In genomic region chr7:45644872-45645590, GRCm38 (mm10) we compare ENCODE assay signal across 9 mouse cellular contexts. TPM values are rescaled to one million over a fixed set of nuclear protein-coding genes. Genes with fewer than 3 reads are reported as not detected.
DNase-seq lines count a peak whose midpoint lies in the region; ATAC-seq and TF ChIP-seq lines count a peak whose summit lies in the region.
"Had no signal": no experiment of that assay in that cellular context is flagged by ENCODE, and none has a peak within 500 bp of the region (broad histone marks: within the 10 kb centered on the region; RNA-seq: fewer than 3 reads in every experiment).

No protein-coding gene starts in this region.

- H3K36me3 ChIP-seq in lung, embryonic 15.5 days: no peaks in the 10 kb centered on the region
- H3K36me3 ChIP-seq in intestine, postnatal 0 days (ENCODE audit: control insufficient read depth, insufficient read depth): no peaks in the 10 kb centered on the region
- H3K36me3 ChIP-seq in kidney, adult 2 months (ENCODE audit: control insufficient read depth, insufficient read depth, low read length): no peaks in the 10 kb centered on the region
- H3K36me3 ChIP-seq: liver, embryonic 15.5 days had no signal

- TF ChIP-seq POLR2A in olfactory bulb, adult 2 months (IDR thresholded peaks at IDR 0.05; ENCODE audit: insufficient read depth, low read depth, low read length): no peak
- no peak for TF ChIP-seq POLR2A in kidney, adult 2 months (IDR thresholded peaks at IDR 0.05; ENCODE audit: low read depth, low read length)

- WGBS in lung, embryonic 15.5 days: 68% methylated on average over 6 of the region's 6 CpGs
- WGBS in intestine, postnatal 0 days: 74% methylated on average over 6 of the region's 6 CpGs
- 66% methylated on average over 6 of the region's 6 CpGs for WGBS in olfactory bulb, adult 2 months
- WGBS in kidney, adult 2 months: 85% methylated on average over 6 of the region's 6 CpGs

- H3K27ac ChIP-seq in lung, embryonic 15.5 days: no peak overlapping the region
- H3K27ac ChIP-seq in intestine, postnatal 0 days (ENCODE audit: low read depth, low read length): no peak overlapping the region
- H3K27ac ChIP-seq in olfactory bulb, adult 2 months (ENCODE audit: insufficient read depth, low read depth, low read length): peak overlapping the region; percentile 57
- H3K27ac ChIP-seq in kidney, adult 2 months (ENCODE audit: insufficient read depth, low read depth, low read length): no peak overlapping the region
- H3K27ac ChIP-seq: liver, embryonic 15.5 days had no signal

- no peak for ATAC-seq in lung, embryonic 15.5 days (ENCODE audit: borderline replicate concordance, extremely low read depth, low FRiP score, low TSS enrichment)
- no peak for ATAC-seq in intestine, postnatal 0 days

- peak; percentile 69 for DNase-seq in cerebellum, adult 11-12 months
- no peak for DNase-seq in cerebellum, adult 8-10 months
- no peak for DNase-seq in lung, postnatal 14 days
- DNase-seq in liver: no peak
- DNase-seq in kidney, adult 2 months: no peak

- H3K4me1 ChIP-seq in lung, embryonic 15.5 days: peaks cover 44% of the 10 kb centered on the region
- H3K4me1 ChIP-seq in intestine, postnatal 0 days (replicated peaks; ENCODE audit: control insufficient read depth, insufficient read depth, low read length): no peaks in the 10 kb centered on the region
- H3K4me1 ChIP-seq in olfactory bulb, adult 2 months (ENCODE audit: control insufficient read depth, insufficient read depth, low read length): peaks cover 25% of the 10 kb centered on the region
- H3K4me1 ChIP-seq in kidney, adult 2 months (ENCODE audit: control insufficient read depth, insufficient read depth, low read length): no peaks in the 10 kb centered on the region

- no peak overlapping the region for H3K9ac ChIP-seq in lung, embryonic 15.5 days
- H3K9ac ChIP-seq in intestine, postnatal 0 days (ENCODE audit: low read depth, low read length): no peak overlapping the region
- H3K9ac ChIP-seq: liver, embryonic 15.5 days had no signal

- peak overlapping the region; percentile 84 for H3K4me2 ChIP-seq in lung, embryonic 15.5 days
- H3K4me2 ChIP-seq in intestine, postnatal 0 days (replicated peaks; ENCODE audit: low read depth): peak overlapping the region; percentile 56; the same call in 1 of the 2 replicates

- no peaks in the 10 kb centered on the region for H3K9me3 ChIP-seq in lung, embryonic 15.5 days
- H3K9me3 ChIP-seq in intestine, postnatal 0 days (ENCODE audit: control insufficient read depth): no peaks in the 10 kb centered on the region
- H3K9me3 ChIP-seq: liver, embryonic 15.5 days had no signal

- no peaks in the 10 kb centered on the region for H3K27me3 ChIP-seq in lung, embryonic 15.5 days
- peaks cover 33% of the 10 kb centered on the region; the same call in 1 of the 2 replicates for H3K27me3 ChIP-seq in intestine, postnatal 0 days (replicated peaks; ENCODE audit: control insufficient read depth, insufficient read depth, low read length)
- H3K27me3 ChIP-seq in kidney, adult 2 months (replicated peaks; ENCODE audit: control insufficient read depth, insufficient read depth, low read length): no peaks in the 10 kb centered on the region

- no peak for TF ChIP-seq CTCF in intestine, postnatal 0 days (IDR thresholded peaks at IDR 0.05; ENCODE audit: low read depth)
- TF ChIP-seq CTCF in olfactory bulb, adult 2 months (IDR thresholded peaks at IDR 0.05; ENCODE audit: insufficient read depth, low read depth, low read length): no peak
- no peak for TF ChIP-seq CTCF in kidney, adult 2 months (conservative IDR thresholded peaks at IDR 0.05; ENCODE audit: insufficient read depth, insufficient read length, low read depth, low read length)

- no peak overlapping the region for H3K4me3 ChIP-seq in lung, embryonic 15.5 days
- H3K4me3 ChIP-seq in intestine, postnatal 0 days (ENCODE audit: low read depth, low read length): no peak overlapping the region
- H3K4me3 ChIP-seq in olfactory bulb, adult 2 months (ENCODE audit: insufficient read depth, low read depth, low read length): peak overlapping the region; percentile 47
- no peak overlapping the region for H3K4me3 ChIP-seq in kidney, adult 2 months (ENCODE audit: insufficient read depth, low read depth, low read length)

RNA-seq across cellular contexts. Expression of gene Mamstr, which starts 5.3 kb away (rescaled TPM):
- 7.7 and 9.5 TPM in 2 replicates for polyA plus RNA-seq in lung, embryonic 15.5 days (2015; fragmentation: Nextera tagmentation; extraction: Ambion mirVana)
- 2.8 and 3.7 TPM in 2 replicates for polyA plus RNA-seq in intestine, postnatal 0 days (2015; fragmentation: Nextera tagmentation; extraction: Ambion mirVana)
- not detected in 2 replicates for polyA plus RNA-seq in olfactory bulb, adult 2 months (2012; ENCODE audit: insufficient read depth, insufficient read length, low replicate concordance, missing spikeins)
- 2.1 and 2.5 TPM in 2 replicates for polyA plus RNA-seq in kidney, adult 2 months (2012; rRNA removed)

RNA-seq across cellular contexts. Expression of gene Rasip1, which starts 17.7 kb away (rescaled TPM):
- polyA plus RNA-seq in lung, embryonic 15.5 days (2015; fragmentation: Nextera tagmentation; extraction: Ambion mirVana): 32.4 and 33.3 TPM in 2 replicates
- polyA plus RNA-seq in intestine, postnatal 0 days (2015; fragmentation: Nextera tagmentation; extraction: Ambion mirVana): 5.7 and 6.1 TPM in 2 replicates
- polyA plus RNA-seq in olfactory bulb, adult 2 months (2012; ENCODE audit: insufficient read depth, insufficient read length, low replicate concordance, missing spikeins): not detected in 2 replicates
- 19.9 and 20.4 TPM in 2 replicates for polyA plus RNA-seq in kidney, adult 2 months (2012; rRNA removed)

RNA-seq across cellular contexts. Expression of gene Fut2, which starts 21.2 kb away (rescaled TPM):
- polyA plus RNA-seq in lung, embryonic 15.5 days (2015; fragmentation: Nextera tagmentation; extraction: Ambion mirVana): 0.57 and 0.69 TPM in 2 replicates
- 2.9 and 3.6 TPM in 2 replicates for polyA plus RNA-seq in intestine, postnatal 0 days (2015; fragmentation: Nextera tagmentation; extraction: Ambion mirVana)
- not detected in 2 replicates for polyA plus RNA-seq in olfactory bulb, adult 2 months (2012; ENCODE audit: insufficient read depth, insufficient read length, low replicate concordance, missing spikeins)
- not detected in 2 replicates for polyA plus RNA-seq in kidney, adult 2 months (2012; rRNA removed)
- polyA plus RNA-seq: liver, embryonic 15.5 days had no signal

RNA-seq across cellular contexts. Expression of gene Izumo1, which starts 23.4 kb away (rescaled TPM):
- polyA plus RNA-seq in lung, embryonic 15.5 days (2015; fragmentation: Nextera tagmentation; extraction: Ambion mirVana): 0.15 and 0.29 TPM in 2 replicates
- 0.08 TPM in 2 replicates for polyA plus RNA-seq in intestine, postnatal 0 days (2015; fragmentation: Nextera tagmentation; extraction: Ambion mirVana)
- polyA plus RNA-seq in olfactory bulb, adult 2 months (2012; ENCODE audit: insufficient read depth, insufficient read length, low replicate concordance, missing spikeins): not detected in 2 replicates
- 0.29 and 0.34 TPM in 2 replicates for polyA plus RNA-seq in kidney, adult 2 months (2012; rRNA removed)

RNA-seq across cellular contexts. Expression of gene Fut1, which starts 27.9 kb away (rescaled TPM):
- 0.47 and 0.49 TPM in 2 replicates for polyA plus RNA-seq in lung, embryonic 15.5 days (2015; fragmentation: Nextera tagmentation; extraction: Ambion mirVana)
- polyA plus RNA-seq in intestine, postnatal 0 days (2015; fragmentation: Nextera tagmentation; extraction: Ambion mirVana): 0.05 and 0.23 TPM in 2 replicates
- polyA plus RNA-seq in olfactory bulb, adult 2 months (2012; ENCODE audit: insufficient read depth, insufficient read length, low replicate concordance, missing spikeins): not detected in 2 replicates
- 0.05 and 0.11 TPM in 2 replicates for polyA plus RNA-seq in kidney, adult 2 months (2012; rRNA removed)
- polyA plus RNA-seq: liver, embryonic 15.5 days had no signal
